Mouse (Mus musculus): ENCODE results near the gene Agfg2. TPM values are rescaled to one million over a fixed set of nuclear protein-coding genes. Genes with fewer than 3 reads are reported as not detected.
A peak's percentile ranks its signal among the peaks of the same experiment; 100 is the strongest.

Gene Agfg2
- polyA plus RNA-seq, 1 experiment from 2014 or later, result 18.6 TPM

GRCm38 (mm10) chr5:137686127-137686790 is 1.7 kb upstream of the Agfg2 start:
- H3K36me3 ChIP-seq (ENCODE audit: control insufficient read depth, insufficient read depth, low read length), result no peaks in the 10 kb centered on the region
- no peaks in the 10 kb centered on the region for H3K9me3 ChIP-seq (ENCODE audit: control insufficient read depth, low read length)
- H3K4me3 ChIP-seq (ENCODE audit: low read length), result no peak overlapping the region
- H3K4me1 ChIP-seq (ENCODE audit: control insufficient read depth, insufficient read depth, low read length), result peaks cover 16% of the 10 kb centered on the region
- H3K27me3 ChIP-seq (replicated peaks; ENCODE audit: control insufficient read depth, insufficient read depth, low read length), result no peaks in the 10 kb centered on the region
- no peak overlapping the region for H3K4me2 ChIP-seq (ENCODE audit: low read depth, low read length)
- WGBS, result 72% methylated on average over 6 of the region's 6 CpGs
- no peak overlapping the region for H3K27ac ChIP-seq (ENCODE audit: low read length)
- no peak for ATAC-seq
- no peak overlapping the region for H3K9ac ChIP-seq (ENCODE audit: low read depth, low read length)

DNA sequence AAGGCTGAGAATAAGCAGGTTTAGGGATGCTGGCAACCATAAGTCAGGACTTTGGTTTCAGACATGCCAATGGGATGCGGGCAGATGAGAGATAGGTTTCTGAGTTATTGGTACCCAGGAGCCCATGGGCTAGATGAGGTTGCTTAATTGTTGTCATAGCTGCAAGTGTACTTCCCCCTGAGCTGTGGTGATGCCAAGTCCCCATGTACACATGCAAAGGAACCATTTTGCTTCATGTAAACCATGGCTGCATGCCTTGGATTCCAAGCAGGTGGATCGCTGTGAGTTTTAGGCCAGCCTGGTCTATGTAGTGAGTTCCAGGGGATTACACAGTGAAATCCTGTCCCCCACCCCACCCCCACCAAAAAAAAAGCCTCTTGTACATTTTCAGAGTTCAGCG is 1.1 kb upstream of the Agfg2 start:
- H3K27ac ChIP-seq (ENCODE audit: low read length), result no peak overlapping the region
- WGBS, result 89% methylated on average over 3 of the region's 3 CpGs
- no peaks in the 10 kb centered on the region for H3K9me3 ChIP-seq (ENCODE audit: control insufficient read depth, low read length)
- no peaks in the 10 kb centered on the region for H3K27me3 ChIP-seq (replicated peaks; ENCODE audit: control insufficient read depth, insufficient read depth, low read length)
- H3K4me2 ChIP-seq (ENCODE audit: low read depth, low read length), result no peak overlapping the region
- H3K36me3 ChIP-seq (ENCODE audit: control insufficient read depth, insufficient read depth, low read length), result no peaks in the 10 kb centered on the region
- no peak overlapping the region for H3K9ac ChIP-seq (ENCODE audit: low read depth, low read length)
- H3K4me1 ChIP-seq (ENCODE audit: control insufficient read depth, insufficient read depth, low read length), result peaks cover 16% of the 10 kb centered on the region
- ATAC-seq, result no peak
- no peak overlapping the region for H3K4me3 ChIP-seq (ENCODE audit: low read length)

DNA sequence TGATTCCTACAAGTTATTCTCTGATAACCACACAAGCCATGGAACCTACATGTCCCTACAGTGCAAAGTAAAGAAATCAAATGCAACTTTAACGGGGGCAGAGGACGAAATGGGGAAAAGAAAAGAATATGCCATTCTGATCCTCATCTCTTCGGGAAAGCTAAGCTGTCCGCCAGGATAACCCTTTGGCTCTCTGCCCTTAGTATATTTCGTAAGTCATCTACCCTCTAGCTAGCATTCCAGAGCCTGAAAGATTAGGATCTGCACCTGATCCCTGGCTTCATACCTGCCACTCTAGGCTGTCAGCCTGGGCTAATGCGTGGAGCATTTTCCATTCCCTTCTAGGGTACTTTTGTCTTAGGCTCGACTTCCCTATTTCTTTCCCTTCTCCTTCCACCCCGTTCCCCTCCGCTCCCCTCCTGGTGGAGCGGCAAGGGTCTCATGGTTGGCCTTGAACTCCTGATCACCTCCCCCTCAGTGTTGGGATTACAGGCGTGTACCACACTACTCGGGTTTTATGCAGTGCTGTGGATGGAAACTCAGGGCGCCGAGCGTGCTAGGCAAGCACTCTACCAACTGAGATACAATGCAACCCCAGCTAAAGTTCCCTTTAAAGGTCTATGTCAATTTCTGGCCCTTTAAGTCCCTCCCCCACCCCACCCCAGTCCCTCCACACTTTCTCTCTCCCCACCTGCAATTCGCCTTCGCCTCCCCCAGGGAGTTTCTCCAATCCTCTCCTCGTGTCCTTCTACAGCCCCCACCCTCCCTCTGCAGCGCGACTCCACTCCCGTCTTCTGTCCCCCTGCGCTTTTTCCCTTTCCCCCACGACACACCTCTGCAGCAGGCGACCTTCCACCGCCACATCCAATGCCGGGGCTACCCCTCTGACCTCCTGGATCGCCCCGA is 885 bp downstream of the Agfg2 start:
- Histone ChIP-seq H3K4me3 (ENCODE audit: low read length) (peak overlapping the region; percentile 79), H3K9me3 (ENCODE audit: control insufficient read depth, low read length) (no peaks in the 10 kb centered on the region), H3K9ac (ENCODE audit: low read depth, low read length) (peak overlapping the region; percentile 82), H3K4me1 (ENCODE audit: control insufficient read depth, insufficient read depth, low read length) (peaks cover 16% of the 10 kb centered on the region), H3K4me2 (ENCODE audit: low read depth, low read length) (peak overlapping the region; percentile 85), H3K27me3 (replicated peaks; ENCODE audit: control insufficient read depth, insufficient read depth, low read length) (no peaks in the 10 kb centered on the region), H3K36me3 (ENCODE audit: control insufficient read depth, insufficient read depth, low read length) (no peaks in the 10 kb centered on the region), H3K27ac (ENCODE audit: low read length) (peak overlapping the region; percentile 45)
- peak; percentile 5 for ATAC-seq
- 9% methylated on average over 28 of the region's 28 CpGs for WGBS

DNA sequence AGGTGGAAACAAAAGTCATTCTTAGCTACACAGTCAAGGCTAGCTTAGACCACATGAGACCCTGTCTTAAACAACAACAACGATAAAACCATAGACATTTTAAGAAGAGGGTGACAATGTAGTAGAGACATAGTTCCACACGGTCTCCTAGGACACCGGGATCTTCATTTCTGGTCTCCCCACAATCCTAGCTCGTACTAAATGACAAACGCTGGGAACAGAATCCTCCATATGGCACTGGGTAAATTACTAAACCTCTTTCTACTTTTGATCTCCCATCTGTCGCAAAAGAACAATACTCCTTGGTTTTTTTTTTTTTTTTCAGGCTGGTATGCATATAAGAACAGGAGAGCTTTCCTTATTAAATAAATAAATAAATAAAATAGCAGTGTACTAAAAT is 2.0 kb downstream of the Agfg2 start:
- peaks cover 16% of the 10 kb centered on the region for H3K4me1 ChIP-seq (ENCODE audit: control insufficient read depth, insufficient read depth, low read length)
- no peaks in the 10 kb centered on the region for H3K9me3 ChIP-seq (ENCODE audit: control insufficient read depth, low read length)
- WGBS, result 86% methylated on average over 6 of the region's 6 CpGs
- H3K27me3 ChIP-seq (replicated peaks; ENCODE audit: control insufficient read depth, insufficient read depth, low read length), result no peaks in the 10 kb centered on the region
- H3K9ac ChIP-seq (ENCODE audit: low read depth, low read length), result no peak overlapping the region; the same call in 1 of the 2 replicates
- H3K36me3 ChIP-seq (ENCODE audit: control insufficient read depth, insufficient read depth, low read length), result no peaks in the 10 kb centered on the region
- no peak overlapping the region for H3K4me3 ChIP-seq (ENCODE audit: low read length)
- no peak overlapping the region for H3K27ac ChIP-seq (ENCODE audit: low read length)
- no peak for ATAC-seq
- H3K4me2 ChIP-seq (ENCODE audit: low read depth, low read length), result no peak overlapping the region

- Histone ChIP-seq H3K4me2 (ENCODE audit: low read depth, low read length) (no peak overlapping the region), H3K9ac (ENCODE audit: low read depth, low read length) (no peak overlapping the region), H3K4me1 (ENCODE audit: control insufficient read depth, insufficient read depth, low read length) (peaks cover 14% of the 10 kb centered on the region), H3K9me3 (ENCODE audit: control insufficient read depth, low read length) (no peaks in the 10 kb centered on the region), H3K4me3 (ENCODE audit: low read length) (no peak overlapping the region), H3K27ac (ENCODE audit: low read length) (no peak overlapping the region), H3K27me3 (replicated peaks; ENCODE audit: control insufficient read depth, insufficient read depth, low read length) (no peaks in the 10 kb centered on the region), H3K36me3 (ENCODE audit: control insufficient read depth, insufficient read depth, low read length) (no peaks in the 10 kb centered on the region)
- no peak for ATAC-seq
- WGBS, result 81% methylated on average over 4 of the region's 4 CpGs
Measured at GRCm38 (mm10) chr5:137679726-137680125, 4.8 kb downstream of the Agfg2 start.

DNA sequence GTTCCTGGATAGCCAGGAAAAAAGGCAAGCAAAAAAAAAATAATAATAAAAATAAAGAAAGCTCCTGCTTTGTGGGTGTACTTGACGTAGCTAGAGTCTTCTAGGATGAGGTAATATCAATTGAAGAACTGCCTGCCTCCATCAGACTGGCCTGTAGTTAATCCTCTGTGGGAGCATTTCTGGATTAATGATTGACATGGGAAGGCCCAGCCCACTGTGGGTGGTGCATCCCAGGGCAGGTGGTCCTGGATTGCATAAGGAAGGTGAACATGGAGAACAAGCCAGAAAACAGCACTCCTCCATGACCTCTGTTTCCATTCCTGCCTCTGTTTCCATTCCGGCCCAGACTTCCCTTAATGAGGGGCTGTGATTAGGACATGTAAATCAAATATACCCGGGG is 5.8 kb downstream of the Agfg2 start:
- WGBS, result 72% methylated on average over 3 of the region's 3 CpGs
- no peak overlapping the region for H3K4me2 ChIP-seq (ENCODE audit: low read depth, low read length)
- H3K36me3 ChIP-seq (ENCODE audit: control insufficient read depth, insufficient read depth, low read length), result no peaks in the 10 kb centered on the region
- no peak overlapping the region for H3K9ac ChIP-seq (ENCODE audit: low read depth, low read length)
- H3K4me3 ChIP-seq (ENCODE audit: low read length), result no peak overlapping the region
- no peak overlapping the region for H3K27ac ChIP-seq (ENCODE audit: low read length)
- H3K27me3 ChIP-seq (replicated peaks; ENCODE audit: control insufficient read depth, insufficient read depth, low read length), result no peaks in the 10 kb centered on the region
- ATAC-seq, result peak; percentile 35; the same call in 1 of the 2 replicates
- no peaks in the 10 kb centered on the region for H3K9me3 ChIP-seq (ENCODE audit: control insufficient read depth, low read length)
- peaks cover 14% of the 10 kb centered on the region for H3K4me1 ChIP-seq (ENCODE audit: control insufficient read depth, insufficient read depth, low read length)

DNA sequence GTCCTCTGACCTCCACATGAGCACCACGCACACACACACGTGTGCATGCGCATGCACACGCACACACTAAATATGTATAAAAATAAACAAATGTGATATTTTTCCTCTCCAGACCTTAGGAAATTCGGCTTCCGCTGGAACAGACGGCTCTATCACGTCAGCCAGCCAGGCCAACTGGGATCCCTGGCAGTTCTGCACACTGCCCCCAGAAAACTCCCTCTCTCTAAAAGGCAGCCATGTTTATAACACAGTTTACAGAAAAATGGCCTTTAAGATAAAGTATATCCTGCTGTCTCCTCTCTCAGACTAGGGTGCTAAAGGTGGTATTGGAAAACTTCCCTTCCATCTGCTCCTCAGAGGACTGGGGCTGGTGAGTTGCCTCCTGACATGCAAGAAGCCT is 6.7 kb downstream of the Agfg2 start:
- Histone ChIP-seq H3K4me2 (ENCODE audit: low read depth, low read length) (no peak overlapping the region), H3K27ac (ENCODE audit: low read length) (no peak overlapping the region), H3K9ac (ENCODE audit: low read depth, low read length) (no peak overlapping the region), H3K4me1 (ENCODE audit: control insufficient read depth, insufficient read depth, low read length) (peaks cover 10% of the 10 kb centered on the region), H3K4me3 (ENCODE audit: low read length) (no peak overlapping the region), H3K9me3 (ENCODE audit: control insufficient read depth, low read length) (no peaks in the 10 kb centered on the region), H3K36me3 (ENCODE audit: control insufficient read depth, insufficient read depth, low read length) (no peaks in the 10 kb centered on the region), H3K27me3 (replicated peaks; ENCODE audit: control insufficient read depth, insufficient read depth, low read length) (no peaks in the 10 kb centered on the region)
- no peak for ATAC-seq
- 89% methylated on average over 8 of the region's 8 CpGs for WGBS

DNA sequence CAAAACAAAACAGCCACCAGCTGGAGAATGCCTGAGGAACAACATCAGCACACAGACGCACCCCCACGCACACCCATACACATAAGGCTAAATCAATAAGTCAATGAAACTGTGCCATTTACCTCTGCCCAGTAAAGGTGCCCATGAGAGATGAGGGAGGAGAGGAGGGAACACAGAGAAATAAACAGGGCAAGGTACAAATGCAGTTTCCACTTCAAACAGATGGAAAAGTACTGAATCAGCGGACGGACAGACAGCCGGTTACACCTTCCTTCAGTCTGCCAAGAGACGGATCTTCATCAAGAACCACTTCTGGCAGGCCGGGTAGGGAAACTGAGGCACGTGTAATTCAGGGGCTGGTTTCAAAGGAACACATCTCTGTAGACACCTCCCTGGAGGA is 9.7 kb downstream of the Agfg2 start:
- 86% methylated on average over 8 of the region's 8 CpGs for WGBS
- H3K27ac ChIP-seq (ENCODE audit: low read length), result no peak overlapping the region

GRCm38 (mm10) chr5:137673015-137673414 is 11.5 kb downstream of the Agfg2 start:
- 69% methylated on average over 6 of the region's 6 CpGs for WGBS

More for the DNA sequence above, 9.7 kb downstream of the Agfg2 start:
- no peak for ATAC-seq
- Histone ChIP-seq H3K27me3 (replicated peaks; ENCODE audit: control insufficient read depth, insufficient read depth, low read length) (no peaks in the 10 kb centered on the region), H3K36me3 (ENCODE audit: control insufficient read depth, insufficient read depth, low read length) (no peaks in the 10 kb centered on the region), H3K9me3 (ENCODE audit: control insufficient read depth, low read length) (no peaks in the 10 kb centered on the region), H3K4me3 (ENCODE audit: low read length) (no peak overlapping the region), H3K9ac (ENCODE audit: low read depth, low read length) (no peak overlapping the region), H3K4me1 (ENCODE audit: control insufficient read depth, insufficient read depth, low read length) (peaks cover 34% of the 10 kb centered on the region), H3K4me2 (ENCODE audit: low read depth, low read length) (no peak overlapping the region)

More at GRCm38 (mm10) chr5:137673015-137673414, 11.5 kb downstream of the Agfg2 start:
- H3K27me3 ChIP-seq (replicated peaks; ENCODE audit: control insufficient read depth, insufficient read depth, low read length), result no peaks in the 10 kb centered on the region
- H3K4me3 ChIP-seq (ENCODE audit: low read length), result no peak overlapping the region
- peak overlapping the region; percentile 97 for H3K27ac ChIP-seq (ENCODE audit: low read length)
- ATAC-seq, result no peak
- H3K9me3 ChIP-seq (ENCODE audit: control insufficient read depth, low read length), result no peaks in the 10 kb centered on the region
- H3K9ac ChIP-seq (ENCODE audit: low read depth, low read length), result no peak overlapping the region
- H3K4me2 ChIP-seq (ENCODE audit: low read depth, low read length), result no peak overlapping the region
- H3K4me1 ChIP-seq (ENCODE audit: control insufficient read depth, insufficient read depth, low read length), result peaks cover 40% of the 10 kb centered on the region
- no peaks in the 10 kb centered on the region for H3K36me3 ChIP-seq (ENCODE audit: control insufficient read depth, insufficient read depth, low read length)

Data from intestine, embryonic 16.5 days (tissue).